Mouse (Mus musculus): Measurements from ENCODE around the gene Osbpl10.
"Not testable (repeated sequence)": the region's sequence is repeated elsewhere in the genome, so short reads cannot be mapped to it uniquely, and the experiment has no call there.

The Osbpl10 gene

GRCm38 (mm10) chr9:115030581-115030980 is 52.2 kb downstream of the Osbpl10 start:
- DNase-seq (ENCODE audit: extremely low read depth, insufficient read length, low spot score) = no peak

GRCm38 (mm10) chr9:115031046-115031445 is 52.7 kb downstream of the Osbpl10 start:
- DNase-seq (ENCODE audit: extremely low read depth, insufficient read length, low spot score) = not testable (repeated sequence)

- no peak for DNase-seq (ENCODE audit: extremely low read depth, insufficient read length, low spot score)
These were observed 54.4 kb downstream of the Osbpl10 start for GRCm38 (mm10) chr9:115032786-115033185.

- no peak for DNase-seq (ENCODE audit: extremely low read depth, insufficient read length, low spot score)
These were observed 55.9 kb downstream of the Osbpl10 start for GRCm38 (mm10) chr9:115034271-115034670.

GRCm38 (mm10) chr9:115034788-115035187 is 56.4 kb downstream of the Osbpl10 start:
- DNase-seq (ENCODE audit: extremely low read depth, insufficient read length, low spot score) = no peak

GRCm38 (mm10) chr9:115038215-115038614 is 59.8 kb downstream of the Osbpl10 start:
- DNase-seq (ENCODE audit: extremely low read depth, insufficient read length, low spot score) = no peak

- DNase-seq (ENCODE audit: extremely low read depth, insufficient read length, low spot score) = no peak
These were observed 60.3 kb downstream of the Osbpl10 start for GRCm38 (mm10) chr9:115038686-115039085.

- DNase-seq (ENCODE audit: extremely low read depth, insufficient read length, low spot score) = no peak
These were observed 60.9 kb downstream of the Osbpl10 start for GRCm38 (mm10) chr9:115039245-115039644.

- DNase-seq (ENCODE audit: extremely low read depth, insufficient read length, low spot score) = no peak
These were observed 64.2 kb downstream of the Osbpl10 start for GRCm38 (mm10) chr9:115042571-115042970.

GRCm38 (mm10) chr9:115042971-115043706 is 64.8 kb downstream of the Osbpl10 start:
- no peak for DNase-seq (ENCODE audit: extremely low read depth, insufficient read length, low spot score)

- no peak for DNase-seq (ENCODE audit: extremely low read depth, insufficient read length, low spot score)
These were observed 65.8 kb downstream of the Osbpl10 start for GRCm38 (mm10) chr9:115043881-115044770.

- DNase-seq (ENCODE audit: extremely low read depth, insufficient read length, low spot score) = no peak
These were observed 66.9 kb downstream of the Osbpl10 start for GRCm38 (mm10) chr9:115045087-115045800.

- DNase-seq (ENCODE audit: extremely low read depth, insufficient read length, low spot score) = no peak
These were observed 68.3 kb downstream of the Osbpl10 start for GRCm38 (mm10) chr9:115046701-115047100.

GRCm38 (mm10) chr9:115048340-115048739 is 70.0 kb downstream of the Osbpl10 start:
- DNase-seq (ENCODE audit: extremely low read depth, insufficient read length, low spot score) = no peak

- DNase-seq (ENCODE audit: extremely low read depth, insufficient read length, low spot score) = no peak
These were observed 70.5 kb downstream of the Osbpl10 start for GRCm38 (mm10) chr9:115048861-115049260.

GRCm38 (mm10) chr9:115049981-115050720 is 71.8 kb downstream of the Osbpl10 start:
- DNase-seq (ENCODE audit: extremely low read depth, insufficient read length, low spot score) = no peak

- no peak for DNase-seq (ENCODE audit: extremely low read depth, insufficient read length, low spot score)
These were observed 73.6 kb downstream of the Osbpl10 start for GRCm38 (mm10) chr9:115051976-115052375.

- DNase-seq (ENCODE audit: extremely low read depth, insufficient read length, low spot score) = no peak
These were observed 75.4 kb downstream of the Osbpl10 start for GRCm38 (mm10) chr9:115053779-115054178.

- DNase-seq (ENCODE audit: extremely low read depth, insufficient read length, low spot score) = no peak
These were observed 76.9 kb downstream of the Osbpl10 start for GRCm38 (mm10) chr9:115055041-115055830.

- DNase-seq (ENCODE audit: extremely low read depth, insufficient read length, low spot score) = no peak
These were observed 80.4 kb downstream of the Osbpl10 start for GRCm38 (mm10) chr9:115058806-115059205.
